Mouse (Mus musculus): ENCODE data around the gene Rgs9. TPM values are rescaled to one million over a fixed set of nuclear protein-coding genes. Genes with fewer than 3 reads are reported as not detected.

Gene Rgs9
- total and polyA plus RNA-seq, 3 experiments, result 0.55 to 1.4 (median 1.2) TPM

- Histone ChIP-seq H3K27ac (ENCODE audit: insufficient read depth, low read depth) (no peak overlapping the region), H3K4me3 (replicated peaks in 1 of 3; ENCODE audit: low read depth in 2 of 3, low read length in 2 of 3, poor library complexity in 1 of 3) (no peak overlapping the region), H3K4me2 (ENCODE audit: insufficient read depth, low read depth, poor library complexity, severe bottlenecking) (0 out of 2 replicates have a peak overlapping the region, but pooled peaks have one; percentile 30), H3K79me2 (replicated peaks; ENCODE audit: control insufficient read depth, extremely low read depth, insufficient read depth, poor library complexity, severe bottlenecking) (no peaks in the 10 kb centered on the region), H3K36me3 (replicated peaks in 1 of 2; ENCODE audit: control insufficient read depth in 1 of 2, insufficient read depth in 1 of 2, low read length in 1 of 2) (no peaks in the 10 kb centered on the region), H3K9me3 (replicated peaks; ENCODE audit: low read length) (no peaks in the 10 kb centered on the region), H3K4me1 (ENCODE audit: control insufficient read depth in 1 of 2, insufficient read depth in 2 of 2) (peaks cover 9 to 42% of the 10 kb centered on the region in 2 experiments), H3K9ac (ENCODE audit: insufficient read depth, low read depth) (no peak overlapping the region), H3K27me3 (replicated peaks) (no peaks in the 10 kb centered on the region)
- TF ChIP-seq PAX5 (IDR thresholded peaks at IDR 0.05; ENCODE audit: low read length) (no peak), JUN (IDR thresholded peaks at IDR 0.05; ENCODE audit: insufficient read depth, low read depth, low read length) (no peak), CHD2 (IDR thresholded peaks at IDR 0.05; ENCODE audit: low read length) (no peak), E2F4 (IDR thresholded peaks at IDR 0.05; ENCODE audit: insufficient replicate concordance, low read depth, low read length) (no peak), EP300 (IDR thresholded peaks at IDR 0.05; ENCODE audit: low read length) (no peak), MXI1 (IDR thresholded peaks at IDR 0.05; ENCODE audit: low read depth, low read length) (no peak), KAT2A (IDR thresholded peaks at IDR 0.05; ENCODE audit: insufficient replicate concordance, low read length) (no peak), ETS1 (conservative IDR thresholded peaks at IDR 0.05; ENCODE audit: low read depth, low read length) (no peak), NRF1 (IDR thresholded peaks at IDR 0.05; ENCODE audit: low read depth, low read length) (no peak), MAFK (IDR thresholded peaks at IDR 0.05; ENCODE audit: insufficient replicate concordance, low read length) (no peak), TBP (conservative IDR thresholded peaks at IDR 0.05; ENCODE audit: low read depth, low read length) (no peak), UBTF (IDR thresholded peaks at IDR 0.05; ENCODE audit: low read depth, low read length) (no peak)
- peak; percentile 57 for DNase-seq (ENCODE audit: extremely low read depth)
- dilution Hi-C loops (cut with MboI; ENCODE audit: extremely low pct_ligation_motif_present, extremely low pct_unique_long_range_greater_than_20kb, low sequenced_read_pairs), result no loop called here
- in situ Hi-C loops (cut with MboI; ENCODE audit: low pct_ligation_motif_present, low pct_unique_long_range_greater_than_20kb, low sequenced_read_pairs), result no loop called here
Measured at GRCm38 (mm10) chr11:109206028-109206427, 91.9 kb downstream of the Rgs9 start.

- no peak for TF ChIP-seq ZC3H11A (IDR thresholded peaks at IDR 0.05; ENCODE audit: low read depth, low read length)
- no peak for TF ChIP-seq NRF1 (IDR thresholded peaks at IDR 0.05; ENCODE audit: low read depth, low read length)
- no peak for TF ChIP-seq ETS1 (conservative IDR thresholded peaks at IDR 0.05; ENCODE audit: low read depth, low read length)
- no peak for TF ChIP-seq RAD21 (IDR thresholded peaks at IDR 0.05; ENCODE audit: low read depth, low read length)
- TF ChIP-seq SMC3 (IDR thresholded peaks at IDR 0.05; ENCODE audit: low read depth, low read length), result no peak
- TF ChIP-seq MYC (IDR thresholded peaks at IDR 0.05; ENCODE audit: low read depth, low read length), result no peak
- no peak for TF ChIP-seq ELF1 (IDR thresholded peaks at IDR 0.05; ENCODE audit: low read depth, low read length)
- TF ChIP-seq MXI1 (IDR thresholded peaks at IDR 0.05; ENCODE audit: low read depth, low read length), result no peak
- no peak for TF ChIP-seq CHD1 (IDR thresholded peaks at IDR 0.05; ENCODE audit: low read depth, low read length)
- TF ChIP-seq SIN3A (IDR thresholded peaks at IDR 0.05; ENCODE audit: low read length), result no peak
- no peak for TF ChIP-seq NELFE (IDR thresholded peaks at IDR 0.05; ENCODE audit: low read depth, low read length)
- no peak for TF ChIP-seq MAX (IDR thresholded peaks at IDR 0.05; ENCODE audit: low read length)
- TF ChIP-seq JUND (conservative IDR thresholded peaks at IDR 0.05; ENCODE audit: low read depth, low read length), result no peak
- no peaks in the 10 kb centered on the region for H3K36me3 ChIP-seq (replicated peaks in 1 of 2; ENCODE audit: control insufficient read depth in 1 of 2, insufficient read depth in 1 of 2, low read length in 1 of 2)
- in situ Hi-C loops (cut with MboI; ENCODE audit: low pct_ligation_motif_present, low pct_unique_long_range_greater_than_20kb, low sequenced_read_pairs), result loop anchor here (10.0 to 25.0 kb wide), 2 partner anchors 612 to 745 kb away; no protein-coding TSS in a partner anchor
- H3K4me1 ChIP-seq (ENCODE audit: control insufficient read depth in 1 of 2, insufficient read depth in 2 of 2), result peaks cover 0 to 20% of the 10 kb centered on the region in 2 experiments; a peak in 3 of 4 replicates
- dilution Hi-C loops (cut with MboI; ENCODE audit: extremely low pct_ligation_motif_present, extremely low pct_unique_long_range_greater_than_20kb, low sequenced_read_pairs), result no loop called here
- peaks cover 7% of the 10 kb centered on the region for H3K9me3 ChIP-seq (replicated peaks; ENCODE audit: low read length)
- no peaks in the 10 kb centered on the region for H3K79me2 ChIP-seq (replicated peaks; ENCODE audit: control insufficient read depth, extremely low read depth, insufficient read depth, poor library complexity, severe bottlenecking)
- no peak overlapping the region for H3K4me3 ChIP-seq (replicated peaks in 1 of 3; ENCODE audit: low read depth in 2 of 3, low read length in 2 of 3, poor library complexity in 1 of 3)
- H3K27ac ChIP-seq (ENCODE audit: insufficient read depth, low read depth), result no peak overlapping the region
- no peak overlapping the region for H3K9ac ChIP-seq (ENCODE audit: insufficient read depth, low read depth)
- no peak overlapping the region for H3K4me2 ChIP-seq (ENCODE audit: insufficient read depth, low read depth, poor library complexity, severe bottlenecking)
- no peak for DNase-seq (ENCODE audit: extremely low read depth)
- H3K27me3 ChIP-seq (replicated peaks), result peaks cover 6% of the 10 kb centered on the region
Measured at GRCm38 (mm10) chr11:109199612-109200293, 98.2 kb downstream of the Rgs9 start.

All from CH12.LX (cell line).